Comparison of ENCODE assay signal across 9 mouse cellular contexts in the genomic region with DNA sequence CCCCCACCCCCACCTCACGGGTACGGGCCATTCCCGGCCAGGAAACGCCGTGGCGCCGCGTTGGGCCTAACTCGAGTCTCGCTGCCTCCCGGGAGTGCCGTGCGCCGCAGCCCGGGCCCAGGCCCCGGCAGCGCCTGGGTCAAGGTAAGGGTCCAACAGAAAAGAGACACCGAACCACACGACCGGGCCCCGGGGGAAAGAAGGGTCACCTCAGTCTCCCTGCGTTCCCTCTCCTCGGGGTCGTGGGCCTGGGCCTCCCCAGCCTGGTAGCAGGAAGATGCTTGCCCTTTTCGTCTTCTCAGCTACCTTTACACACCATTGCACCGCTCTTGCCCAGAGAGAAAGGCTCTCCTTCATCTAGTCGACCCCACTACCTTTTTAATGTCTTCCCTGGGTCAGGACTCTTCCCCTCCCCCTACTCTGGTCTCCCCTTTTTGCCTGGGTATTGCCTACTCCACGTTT. TPM values are rescaled to one million over a fixed set of nuclear protein-coding genes. Genes with fewer than 3 reads are reported as not detected.
DNase-seq lines count a peak whose midpoint lies in the region; ATAC-seq lines count a peak whose summit lies in the region.
"Had no signal": no experiment of that assay in that cellular context is flagged by ENCODE, and none has a peak within 500 bp of the region (broad histone marks: within the 10 kb centered on the region; RNA-seq: fewer than 3 reads in every experiment).

No protein-coding gene starts in this region.

- peak overlapping the region; percentile 95 for H3K9ac ChIP-seq in heart, embryonic 12.5 days
- H3K9ac ChIP-seq in forebrain, embryonic 16.5 days (replicated peaks; ENCODE audit: low read depth, low read length), result peak overlapping the region; percentile 98

- no peaks in the 10 kb centered on the region for H3K27me3 ChIP-seq in heart, embryonic 12.5 days (replicated peaks)
- H3K27me3 ChIP-seq in forebrain, embryonic 16.5 days (replicated peaks; ENCODE audit: control insufficient read depth, insufficient read depth, low read length), result no peaks in the 10 kb centered on the region
- H3K27me3 ChIP-seq: Patski had no signal

- H3K36me3 ChIP-seq in heart, embryonic 12.5 days, result no peaks in the 10 kb centered on the region; the same call in 1 of the 2 replicates
- no peaks in the 10 kb centered on the region for H3K36me3 ChIP-seq in forebrain, embryonic 16.5 days (ENCODE audit: control insufficient read depth, insufficient read depth)

- WGBS in heart, embryonic 12.5 days, result 0% methylated on average over 28 of the region's 28 CpGs
- WGBS in forebrain, embryonic 16.5 days, result 0% methylated on average over 28 of the region's 28 CpGs

- no peaks in the 10 kb centered on the region for H3K9me3 ChIP-seq in heart, embryonic 12.5 days (replicated peaks)
- H3K9me3 ChIP-seq in forebrain, embryonic 16.5 days (ENCODE audit: control insufficient read depth, low read length), result no peaks in the 10 kb centered on the region

- H3K4me3 ChIP-seq in heart, embryonic 12.5 days, result peak overlapping the region; percentile 76
- peak overlapping the region; percentile 90 for H3K4me3 ChIP-seq in forebrain, embryonic 16.5 days (replicated peaks; ENCODE audit: low read length)

- H3K4me1 ChIP-seq in heart, embryonic 12.5 days (replicated peaks), result peaks cover 24% of the 10 kb centered on the region
- H3K4me1 ChIP-seq in forebrain, embryonic 16.5 days (replicated peaks; ENCODE audit: control insufficient read depth, insufficient read depth, low read length), result peaks cover 38% of the 10 kb centered on the region

- no peak for DNase-seq in heart, adult 8-10 months (ENCODE audit: low spot score)
- DNase-seq in ES-CJ7 (ENCODE audit: low read depth, low spot score), result peak; percentile 49
- peak; percentile 13 for DNase-seq in lung, postnatal 25 days (ENCODE audit: low spot score)
- DNase-seq in adrenal gland, postnatal 14 days, result no peak
- no peak for DNase-seq in spleen, adult 12 weeks (ENCODE audit: low spot score)
- DNase-seq in layer of hippocampus, adult 9-11 months, result no peak

- peak overlapping the region; percentile 100 for H3K27ac ChIP-seq in heart, embryonic 12.5 days (ENCODE audit: poor library complexity, severe bottlenecking)
- peak overlapping the region; percentile 98 for H3K27ac ChIP-seq in forebrain, embryonic 16.5 days (ENCODE audit: low read length)

- peak overlapping the region; percentile 92 for H3K4me2 ChIP-seq in heart, embryonic 12.5 days
- H3K4me2 ChIP-seq in forebrain, embryonic 16.5 days (ENCODE audit: low read length), result peak overlapping the region; percentile 85

- no peak for ATAC-seq in heart, embryonic 12.5 days (ENCODE audit: insufficient number of reproducible peaks, low FRiP score)
- ATAC-seq in forebrain, embryonic 16.5 days, result no peak

RNA-seq across cellular contexts. Expression of gene Setd5, which starts 0.4 kb away (rescaled TPM):
- polyA plus RNA-seq in heart, embryonic 12.5 days (2016; fragmentation: Nextera tagmentation; extraction: Ambion mirVana), result 61.0 and 62.9 TPM in 2 replicates
- 10 to 100 TPM; 31.2 to 34.4 (median 33.0) TPM for total RNA-seq in heart, adult 8-10 months (2022)
- polyA plus RNA-seq in forebrain, embryonic 16.5 days (2015; fragmentation: Nextera tagmentation; extraction: Ambion mirVana), result 52.2 and 55.4 TPM in 2 replicates
- total RNA-seq in adrenal gland, postnatal 14 days (2021), result 104 and 113 TPM in 2 replicates

RNA-seq across cellular contexts. Expression of gene Thumpd3, which starts 31.6 kb away (rescaled TPM):
- 41.5 and 46.5 TPM in 2 replicates for polyA plus RNA-seq in heart, embryonic 12.5 days (2016; fragmentation: Nextera tagmentation; extraction: Ambion mirVana)
- 10 to 100 TPM; 20.1 to 24.8 (median 23.4) TPM for total RNA-seq in heart, adult 8-10 months (2022)
- polyA plus RNA-seq in forebrain, embryonic 16.5 days (2015; fragmentation: Nextera tagmentation; extraction: Ambion mirVana), result 65.0 and 66.8 TPM in 2 replicates
- 35.2 and 36.2 TPM in 2 replicates for total RNA-seq in adrenal gland, postnatal 14 days (2021)

Comparison
In these comparisons a context has a peak if more than half of its experiments do, and no peak if none do; other contexts are left out.
1. DNase-seq: peak in ES-CJ7 (single experiment) and lung, postnatal 25 days (single experiment); none in heart, adult 8-10 months (single experiment), adrenal gland, postnatal 14 days (single experiment), spleen, adult 12 weeks (single experiment) and layer of hippocampus, adult 9-11 months (single experiment).